Mouse (Mus musculus) CH12.LX (cell line): ENCODE data around the gene Tmed1. TPM values are rescaled to one million over a fixed set of nuclear protein-coding genes. Genes with fewer than 3 reads are reported as not detected.

Experiments
- DNase-seq: peaks from one replicate; pipeline ENCODE4 v3.0.0-alpha.2; 2013; ENCODE audit errors: extremely low read depth
- H3K27ac ChIP-seq: 2 replicates; pipeline ENCODE4 v1.5.1; 2012; ENCODE audit warnings: low read depth, mild to moderate bottlenecking, control low read depth, moderate library complexity; ENCODE audit not compliant: insufficient read depth
- H3K27me3 ChIP-seq: replicated peaks from 2 replicates; pipeline ENCODE3; 2012; ENCODE audit warnings: inconsistent platforms
- H3K36me3 ChIP-seq, 2 experiments: replicated peaks in 1 of 2; 2 replicates each; pipeline versions ENCODE3 to v1.6.1; 2012; ENCODE audit warnings: inconsistent platforms in 1 of 2, low read length in 1 of 2, mild to moderate bottlenecking in 1 of 2, mixed read lengths in 1 of 2, moderate library complexity in 1 of 2; ENCODE audit not compliant: control insufficient read depth in 1 of 2, insufficient read depth in 1 of 2
- H3K4me1 ChIP-seq, 2 experiments: 2 replicates each; pipeline ENCODE4 v1.6.1; 2012; ENCODE audit warnings: inconsistent platforms in 1 of 2, moderate library complexity in 1 of 2; ENCODE audit not compliant: insufficient read depth in 2 of 2, control insufficient read depth in 1 of 2
- H3K4me2 ChIP-seq: 2 replicates; pipeline ENCODE4 v1.6.1; 2012; ENCODE audit warnings: low read depth, mild to moderate bottlenecking, control low read depth; ENCODE audit not compliant: poor library complexity, insufficient read depth, severe bottlenecking
- H3K4me3 ChIP-seq, 3 experiments: fragments of 150-350 bp in 1 of 3; sonication (generic) in 1 of 3; replicated peaks in 1 of 3; 2 replicates each; pipeline versions ENCODE3 to v1.5.1; 2011 to 2012; ENCODE audit warnings: low read depth in 2 of 3, low read length in 2 of 3, mild to moderate bottlenecking in 2 of 3, moderate library complexity in 2 of 3, control low read depth in 1 of 3, improper control_type of control experiment in 1 of 3, inconsistent platforms in 1 of 3, mixed read lengths in 1 of 3; ENCODE audit not compliant: poor library complexity in 1 of 3
- H3K79me2 ChIP-seq: replicated peaks from 2 replicates; pipeline ENCODE4 v1.6.1; 2012; ENCODE audit warnings: mild to moderate bottlenecking, moderate library complexity; ENCODE audit not compliant: control insufficient read depth, poor library complexity, insufficient read depth, severe bottlenecking; ENCODE audit errors: extremely low read depth
- H3K9ac ChIP-seq: 2 replicates; pipeline ENCODE4 v1.6.1; 2012; ENCODE audit warnings: low read depth, mild to moderate bottlenecking, control low read depth, moderate library complexity; ENCODE audit not compliant: insufficient read depth
- H3K9me3 ChIP-seq: replicated peaks from 2 replicates; pipeline ENCODE3; 2012; ENCODE audit warnings: low read length, inconsistent platforms, mixed read lengths
- BHLHE40 ChIP-seq: IDR thresholded peaks from 2 replicates; pipeline ENCODE4 v1.6.1; 2011; ENCODE audit warnings: mild to moderate bottlenecking, low read depth, low read length, improper control_type of control experiment
- CTCF ChIP-seq, 2 experiments: IDR thresholded peaks in 1 of 2; conservative IDR thresholded peaks in 1 of 2; 2 replicates each; pipeline ENCODE4 v1.5.1; 2011 to 2012; ENCODE audit warnings: low read depth in 2 of 2, low read length in 2 of 2, improper control_type of control experiment in 1 of 2, inconsistent platforms in 1 of 2, mild to moderate bottlenecking in 1 of 2, moderate library complexity in 1 of 2
- E2F4 ChIP-seq: IDR thresholded peaks from 2 replicates; pipeline ENCODE4 v1.6.1; 2011; ENCODE audit warnings: low read depth, low read length, improper control_type of control experiment; ENCODE audit not compliant: insufficient replicate concordance
- GABPA ChIP-seq: IDR thresholded peaks from 2 replicates; pipeline ENCODE4 v1.6.1; 2012; ENCODE audit warnings: low read depth, low read length, improper control_type of control experiment, inconsistent platforms; ENCODE audit not compliant: insufficient replicate concordance
- IRF4 ChIP-seq: IDR thresholded peaks from 2 replicates; pipeline ENCODE4 v1.6.1; 2014; ENCODE audit warnings: low read depth, mild to moderate bottlenecking, inconsistent platforms, low read length, improper control_type of control experiment
- KAT2A ChIP-seq: IDR thresholded peaks from 2 replicates; pipeline ENCODE4 v1.6.1; 2012; ENCODE audit warnings: low read length, improper control_type of control experiment, inconsistent platforms; ENCODE audit not compliant: insufficient replicate concordance
- MAX ChIP-seq: IDR thresholded peaks from 2 replicates; pipeline ENCODE4 v1.6.1; 2011; ENCODE audit warnings: low read length, improper control_type of control experiment
- MAZ ChIP-seq: IDR thresholded peaks from 2 replicates; pipeline ENCODE4 v1.6.1; 2012; ENCODE audit warnings: low read depth, mild to moderate bottlenecking, inconsistent platforms, low read length, improper control_type of control experiment, moderate library complexity
- MXI1 ChIP-seq: IDR thresholded peaks from 2 replicates; pipeline ENCODE4 v1.6.1; 2011; ENCODE audit warnings: mild to moderate bottlenecking, low read depth, low read length, improper control_type of control experiment
- NRF1 ChIP-seq: IDR thresholded peaks from 2 replicates; pipeline ENCODE4 v1.6.1; 2014; ENCODE audit warnings: low read depth, mild to moderate bottlenecking, inconsistent platforms, low read length, improper control_type of control experiment, moderate library complexity
- PAX5 ChIP-seq: IDR thresholded peaks from 2 replicates; pipeline ENCODE4 v1.6.1; 2012; ENCODE audit warnings: low read length, inconsistent platforms, mixed read lengths
- RAD21 ChIP-seq: IDR thresholded peaks from 2 replicates; pipeline ENCODE4 v1.6.1; 2011; ENCODE audit warnings: low read depth, mild to moderate bottlenecking, low read length, improper control_type of control experiment, moderate library complexity
- SIN3A ChIP-seq: IDR thresholded peaks from 2 replicates; pipeline ENCODE4 v1.6.1; 2012; ENCODE audit warnings: low read length, improper control_type of control experiment, inconsistent platforms
- SMC3 ChIP-seq: IDR thresholded peaks from 2 replicates; pipeline ENCODE4 v1.6.1; 2011; ENCODE audit warnings: low read depth, low read length, improper control_type of control experiment
- TCF12 ChIP-seq: IDR thresholded peaks from 2 replicates; pipeline ENCODE4 v1.6.1; 2014; ENCODE audit warnings: low read depth, mild to moderate bottlenecking, inconsistent platforms, low read length, improper control_type of control experiment
- UBTF ChIP-seq: IDR thresholded peaks from 2 replicates; pipeline ENCODE4 v1.6.1; 2012; ENCODE audit warnings: low read depth, mild to moderate bottlenecking, inconsistent platforms, low read length, improper control_type of control experiment, moderate library complexity
- USF1 ChIP-seq: IDR thresholded peaks from 2 replicates; pipeline ENCODE4 v1.6.1; 2014; ENCODE audit warnings: low read depth, mild to moderate bottlenecking, inconsistent platforms, low read length, improper control_type of control experiment
- USF2 ChIP-seq: conservative IDR thresholded peaks from 2 replicates; pipeline ENCODE4 v1.6.1; 2011; ENCODE audit warnings: low read depth, low read length, improper control_type of control experiment
- ZKSCAN1 ChIP-seq: IDR thresholded peaks from 2 replicates; pipeline ENCODE4 v1.6.1; 2012; ENCODE audit warnings: low read depth, inconsistent platforms, low read length, improper control_type of control experiment, borderline replicate concordance
- ZNF384 ChIP-seq: IDR thresholded peaks from 2 replicates; pipeline ENCODE4 v1.6.1; 2012; ENCODE audit warnings: low read depth, low read length, improper control_type of control experiment, inconsistent platforms
- dilution Hi-C: fragments of 300-500 bp; cut with MboI; formaldehyde crosslinking; loops from 2 replicates; pipeline ENCODE4 v1.14.3; 2020; ENCODE audit warnings: low sequenced_read_pairs; ENCODE audit not compliant: extremely low pct_unique_long_range_greater_than_20kb, extremely low pct_ligation_motif_present
- in situ Hi-C: fragments of 300-500 bp; cut with MboI; formaldehyde crosslinking; loops from 3 replicates; pipeline ENCODE4 v1.14.3; 2019; ENCODE audit warnings: low sequenced_read_pairs, low pct_ligation_motif_present, low pct_unique_long_range_greater_than_20kb, mixed read lengths
- polyA plus RNA-seq: library from polyadenylated mRNA; unstranded; fragments of >175 nt; gene quantifications from 2 replicates; pipeline ENCODE4 v1.2.1, GENCODE M21; 2012; ENCODE audit warnings: low read depth; ENCODE audit not compliant: insufficient read length
- total RNA-seq, 2 experiments: library from RNA; depleted of rRNA; stranded (reverse); fragments of 300-350 nt in 1 of 2; fragments of >200 nt in 1 of 2; gene quantifications; 2 replicates each; pipeline ENCODE4 v1.2.3; 2012 to 2014

Tmed1 gene
- total and polyA plus RNA-seq, 3 experiments = 17.1 to 28.4 (median 25.5) TPM

DNA sequence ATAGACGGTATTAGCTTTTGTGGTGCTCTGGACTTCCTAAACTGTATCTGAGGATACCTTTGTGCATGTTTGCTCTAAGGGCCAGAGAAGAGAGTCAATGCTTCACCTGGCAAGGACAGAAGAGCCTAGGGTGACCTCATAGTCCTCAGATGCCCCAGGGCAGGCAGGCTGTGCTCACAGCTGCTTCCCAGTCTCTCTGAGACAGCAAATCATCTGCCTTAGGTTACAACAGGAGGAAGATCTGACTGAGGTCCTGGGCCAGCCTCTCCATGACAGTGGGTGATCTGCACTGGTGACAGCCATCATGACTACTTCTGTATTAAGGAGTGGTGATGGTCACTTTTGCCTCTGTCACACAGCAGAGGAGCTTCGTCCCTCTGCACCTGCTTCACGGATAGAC is 49.1 kb upstream of the Tmed1 start:
- Histone ChIP-seq H3K4me3 (no peak overlapping the region), H3K36me3 (peaks cover 23 to 71% of the 10 kb centered on the region in 2 experiments), H3K27ac (no peak overlapping the region), H3K27me3 (no peaks in the 10 kb centered on the region), H3K4me1 (peaks cover 0 to 9% of the 10 kb centered on the region in 2 experiments; a peak in 2 of 4 replicates), H3K9me3 (no peaks in the 10 kb centered on the region), H3K79me2 (peaks cover 24% of the 10 kb centered on the region), H3K9ac (no peak overlapping the region), H3K4me2 (no peak overlapping the region)
- in situ Hi-C loops (no loop called here), dilution Hi-C loops (no loop called here)
- DNase-seq = no peak
- no peak for TF ChIP-seq PAX5
- TF ChIP-seq CTCF (conservative IDR thresholded peaks at IDR 0.05 in 1 of 2, IDR thresholded peaks at IDR 0.05 in 1 of 2; ENCODE audit: low read depth in 2 of 2, low read length in 2 of 2) = no peak
- no peak for TF ChIP-seq MAX
- TF ChIP-seq NRF1 = no peak
- TF ChIP-seq IRF4 = no peak
- no peak for TF ChIP-seq RAD21
- no peak for TF ChIP-seq SMC3

GRCm38 (mm10) chr9:21558366-21558765 is 48.3 kb upstream of the Tmed1 start:
- peaks cover 23 to 76% of the 10 kb centered on the region in 2 experiments for H3K36me3 ChIP-seq
- no peak overlapping the region for H3K4me2 ChIP-seq
- no peak overlapping the region for H3K9ac ChIP-seq
- TF ChIP-seq SMC3 = no peak
- no peak for TF ChIP-seq KAT2A
- no peak for TF ChIP-seq MAZ
- no peak for TF ChIP-seq MXI1
- TF ChIP-seq GABPA = no peak
- TF ChIP-seq UBTF = no peak
- TF ChIP-seq, all 38 proteins: peak for 0
- Histone ChIP-seq H3K27ac (no peak overlapping the region), H3K4me1 (peaks cover 0 to 9% of the 10 kb centered on the region in 2 experiments; a peak in 2 of 4 replicates), H3K27me3 (no peaks in the 10 kb centered on the region), H3K4me3 (no peak overlapping the region), H3K9me3 (no peaks in the 10 kb centered on the region), H3K79me2 (peaks cover 24% of the 10 kb centered on the region)
- dilution Hi-C loops (no loop called here), in situ Hi-C loops (no loop called here)
- DNase-seq = no peak

GRCm38 (mm10) chr9:21557556-21557955 is 47.5 kb upstream of the Tmed1 start:
- Histone ChIP-seq H3K9me3 (no peaks in the 10 kb centered on the region), H3K27ac (no peak overlapping the region), H3K4me1 (peaks cover 0 to 9% of the 10 kb centered on the region in 2 experiments; a peak in 2 of 4 replicates), H3K4me3 (no peak overlapping the region), H3K79me2 (peaks cover 24% of the 10 kb centered on the region), H3K36me3 (peaks cover 23 to 77% of the 10 kb centered on the region in 2 experiments), H3K27me3 (no peaks in the 10 kb centered on the region), H3K9ac (no peak overlapping the region), H3K4me2 (no peak overlapping the region)
- DNase-seq = no peak
- dilution Hi-C loops = no loop called here
- TF ChIP-seq BHLHE40 (no peak), USF2 (no peak), E2F4 (no peak), MXI1 (no peak), USF1 (no peak), SIN3A (no peak), MAZ (no peak), ZKSCAN1 (no peak), TCF12 (no peak), MAX (no peak), ZNF384 (no peak), NRF1 (no peak), CTCF (conservative IDR thresholded peaks at IDR 0.05 in 1 of 2, IDR thresholded peaks at IDR 0.05 in 1 of 2; ENCODE audit: low read depth in 2 of 2, low read length in 2 of 2) (no peak)
- in situ Hi-C loops = no loop called here
